Mouse (Mus musculus) NIH3T3 (cell line): ENCODE measurements at regions not wholly inside any gene's neighbourhood (a gene's known extent, or its start where the extent isn't known, plus 50 kb on each side); places are given as distances from the start of the nearest gene placed in this dataset.
"Not testable (repeated sequence)": the region's sequence is repeated elsewhere in the genome, so short reads cannot be mapped to it uniquely, and the experiment has no call there.

ENCODE experiments used
- DNase-seq: peaks from one replicate; pipeline ENCODE4 v3.0.0-alpha.2; 2012; ENCODE audit warnings: low read depth

GRCm38 (mm10) chr10:33715701-33716250 lies 70.7 kb downstream of the Sult3a2 start:
- no peak for DNase-seq

- not testable (repeated sequence) for DNase-seq
Observed at GRCm38 (mm10) chr10:33708656-33709055, 77.8 kb downstream of the Sult3a2 start.

- DNase-seq: not testable (repeated sequence)
Observed at GRCm38 (mm10) chr10:33704245-33704644, 79.7 kb upstream of the Clvs2 start.

GRCm38 (mm10) chr10:33703420-33703819 lies 78.9 kb upstream of the Clvs2 start:
- peak; percentile 81 for DNase-seq
